16 mouse cellular contexts compared by ENCODE assay signal in genomic region chr7:37388843-37389702, GRCm38 (mm10).
DNase-seq lines count a peak whose midpoint lies in the region; ATAC-seq and TF ChIP-seq lines count a peak whose summit lies in the region.
"Had no signal": no experiment of that assay in that cellular context is flagged by ENCODE, and none has a peak within 500 bp of the region (broad histone marks: within the 10 kb centered on the region; RNA-seq: fewer than 3 reads in every experiment).

No protein-coding gene starts in this region.

- peak; percentile 65 for ATAC-seq in hindbrain, postnatal 0 days
- ATAC-seq in neural tube, embryonic 15.5 days (ENCODE audit: low FRiP score) = no peak
- ATAC-seq: CD4-positive, CD25-positive, alpha-beta regulatory T cell, adult 4 months had no signal

- no peak overlapping the region for H3K4me2 ChIP-seq in hindbrain, postnatal 0 days (ENCODE audit: low read depth, low read length)
- H3K4me2 ChIP-seq in neural tube, embryonic 15.5 days = no peak overlapping the region
- H3K4me2 ChIP-seq: midbrain, embryonic 12.5 days; neural tube, embryonic 12.5 days had no signal

- TF ChIP-seq CTCF in hindbrain, postnatal 0 days (IDR thresholded peaks at IDR 0.05; ENCODE audit: low read depth) = no peak

- no peak overlapping the region for H3K4me3 ChIP-seq in embryonic facial prominence, embryonic 10.5 days
- H3K4me3 ChIP-seq in hindbrain, postnatal 0 days (ENCODE audit: low read length) = no peak overlapping the region
- no peak overlapping the region for H3K4me3 ChIP-seq in neural tube, embryonic 15.5 days (replicated peaks)
- H3K4me3 ChIP-seq: left cerebral cortex, adult 2 months; midbrain, embryonic 12.5 days; neural tube, embryonic 12.5 days had no signal

- no peaks in the 10 kb centered on the region for H3K36me3 ChIP-seq in embryonic facial prominence, embryonic 10.5 days (replicated peaks)
- H3K36me3 ChIP-seq in hindbrain, postnatal 0 days (ENCODE audit: insufficient read depth, low read length) = no peaks in the 10 kb centered on the region
- H3K36me3 ChIP-seq in neural tube, embryonic 15.5 days = no peaks in the 10 kb centered on the region
- H3K36me3 ChIP-seq: midbrain, embryonic 12.5 days; neural tube, embryonic 12.5 days had no signal

- intact Hi-C loops in heart, postnatal 10 days (cut with DNase I) = no loop called here

- 75% methylated on average over 22 of the region's 22 CpGs for whole genome bisulfite sequencing in embryonic facial prominence, embryonic 10.5 days
- 62% methylated on average over 22 of the region's 22 CpGs for WGBS in hindbrain, postnatal 0 days
- 81% methylated on average over 22 of the region's 22 CpGs for WGBS in neural tube, embryonic 15.5 days

- DNase-seq in right cerebral cortex, postnatal 10 days (ENCODE audit: low spot score in 2 of 2) = peak; percentile 61 to 69
- DNase-seq in right cerebral cortex, postnatal 4 days = no peak
- no peak for DNase-seq in embryonic facial prominence, embryonic 10.5 days (ENCODE audit: low spot score)
- peak; percentile 58 for DNase-seq in hindbrain, postnatal 0 days (ENCODE audit: low spot score)
- DNase-seq in urinary bladder, postnatal 25 days (ENCODE audit: low spot score) = no peak
- no peak for DNase-seq in heart, postnatal 10 days
- DNase-seq: adrenal gland, adult 2 months; gastrocnemius, postnatal 25 days; kidney, adult 18-20 months; liver; thymus, postnatal 14 days had no signal

- H3K9me3 ChIP-seq in embryonic facial prominence, embryonic 10.5 days = no peaks in the 10 kb centered on the region
- no peaks in the 10 kb centered on the region for H3K9me3 ChIP-seq in hindbrain, postnatal 0 days (ENCODE audit: low read length)
- H3K9me3 ChIP-seq in neural tube, embryonic 15.5 days (replicated peaks) = no peaks in the 10 kb centered on the region
- H3K9me3 ChIP-seq: midbrain, embryonic 12.5 days; neural tube, embryonic 12.5 days had no signal

- peaks cover 18% of the 10 kb centered on the region for H3K4me1 ChIP-seq in embryonic facial prominence, embryonic 10.5 days
- 0 out of 2 replicates have a peak, but pooled peaks cover 4% of the 10 kb centered on the region for H3K4me1 ChIP-seq in hindbrain, postnatal 0 days (ENCODE audit: insufficient read depth, low read length)
- H3K4me1 ChIP-seq in neural tube, embryonic 15.5 days = no peaks in the 10 kb centered on the region
- H3K4me1 ChIP-seq: midbrain, embryonic 12.5 days had no signal

- no peaks in the 10 kb centered on the region for H3K27me3 ChIP-seq in embryonic facial prominence, embryonic 10.5 days (replicated peaks; ENCODE audit: low read depth, poor library complexity, severe bottlenecking)
- H3K27me3 ChIP-seq in hindbrain, postnatal 0 days (ENCODE audit: insufficient read depth, low read length) = no peaks in the 10 kb centered on the region
- H3K27me3 ChIP-seq in neural tube, embryonic 15.5 days (replicated peaks) = no peaks in the 10 kb centered on the region
- H3K27me3 ChIP-seq: midbrain, embryonic 12.5 days; neural tube, embryonic 12.5 days had no signal

- H3K9ac ChIP-seq in hindbrain, postnatal 0 days (replicated peaks; ENCODE audit: low read length) = no peak overlapping the region
- no peak overlapping the region for H3K9ac ChIP-seq in neural tube, embryonic 15.5 days (replicated peaks)
- H3K9ac ChIP-seq: midbrain, embryonic 12.5 days; neural tube, embryonic 12.5 days had no signal

- peak overlapping the region; percentile 44; the same call in 1 of the 2 replicates for H3K27ac ChIP-seq in embryonic facial prominence, embryonic 10.5 days (replicated peaks)
- peak overlapping the region; percentile 68 for H3K27ac ChIP-seq in hindbrain, postnatal 0 days
- no peak overlapping the region for H3K27ac ChIP-seq in neural tube, embryonic 15.5 days (replicated peaks)
- H3K27ac ChIP-seq: left cerebral cortex, adult 2 months; midbrain, embryonic 12.5 days; neural tube, embryonic 12.5 days had no signal

Comparison
In these comparisons a context has a peak if more than half of its experiments do, and no peak if none do; other contexts are left out.
1. DNase-seq: peak in right cerebral cortex, postnatal 10 days (2 of 2) and hindbrain, postnatal 0 days (single experiment); none in right cerebral cortex, postnatal 4 days (single experiment), embryonic facial prominence, embryonic 10.5 days (single experiment), urinary bladder, postnatal 25 days (single experiment) and heart, postnatal 10 days (0 of 2).